Mouse (Mus musculus) inflammation-experienced regulatory T-cells, adult 6 months (primary cell): Measurements from ENCODE around the gene Hpcal1. TPM values are rescaled to one million over a fixed set of nuclear protein-coding genes. Genes with fewer than 3 reads are reported as not detected.

Source experiments
- ATAC-seq: one replicate; pipeline ENCODE4 v1.8.0; 2017
- polyA plus RNA-seq, 3 experiments: library from polyadenylated mRNA; unstranded; fragments of 100-300 nt; shearing (Covaris generic); gene quantifications; one replicate each; pipeline ENCODE4 v1.2.1; 2017

Gene Hpcal1
- 100 to 1,000 TPM in 1 of 3 experiments, 10 to 100 TPM in 2; 55.6 to 103 (median 69.5) TPM for polyA plus RNA-seq

DNA sequence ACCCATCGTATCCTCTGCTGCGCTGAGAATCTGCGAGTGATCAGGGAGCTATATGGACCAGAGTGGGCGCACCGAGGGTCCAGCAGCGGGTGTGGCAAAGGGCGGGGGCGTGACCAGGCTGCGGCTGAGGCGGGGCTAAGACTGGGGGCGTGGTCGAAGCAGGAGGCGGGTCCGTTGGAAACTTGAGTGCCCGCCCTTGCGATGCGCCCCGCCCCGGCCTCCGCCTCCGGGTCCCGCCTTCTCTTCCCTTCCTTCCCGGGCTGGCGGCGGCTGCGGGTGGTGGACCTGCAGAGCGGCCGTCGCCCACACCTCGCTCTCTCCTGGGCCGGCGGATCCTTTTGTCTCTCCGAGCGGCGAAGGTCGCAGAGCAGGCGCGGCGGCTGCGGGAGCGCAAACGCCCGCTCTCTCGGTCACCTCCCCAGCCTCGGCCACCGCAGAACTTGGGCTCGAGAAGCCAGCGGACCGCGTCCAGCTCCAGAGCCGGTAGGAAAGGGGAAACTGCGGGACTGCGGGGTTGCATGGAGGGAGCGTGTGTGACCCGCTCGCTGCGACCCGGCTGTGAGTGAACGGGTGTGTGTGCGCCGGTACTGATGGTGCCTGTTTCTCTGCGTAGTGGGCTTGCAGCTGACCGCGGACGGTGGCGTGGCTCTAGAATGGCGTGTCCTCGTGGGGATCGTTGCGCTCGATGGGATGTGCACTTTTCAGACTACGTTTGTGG, at the start of gene Hpcal1:
TSS of gene Hpcal1 (plus strand) at position 293 of the 718 bp plus-strand sequence.
- peak; percentile 73 for ATAC-seq

DNA sequence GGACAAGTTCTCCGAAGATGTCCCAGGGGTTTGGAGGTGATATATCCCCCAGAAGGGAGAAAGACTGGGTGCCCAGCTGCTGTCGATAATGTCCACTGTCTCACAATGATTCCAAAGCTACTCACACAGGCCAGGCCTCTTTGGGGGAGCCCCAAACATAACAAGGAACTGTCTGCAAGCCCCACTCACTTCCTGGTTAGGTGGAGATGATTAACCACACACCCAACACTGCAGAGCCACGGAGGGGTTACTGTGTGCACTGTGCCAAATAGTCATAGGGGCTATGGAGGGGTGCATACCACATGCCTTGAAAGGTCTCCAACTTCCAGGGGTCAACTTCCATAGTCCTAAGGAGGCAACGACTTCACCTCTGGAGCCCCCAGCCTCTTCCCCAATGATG, 49.4 kb upstream of the Hpcal1 start:
- no peak for ATAC-seq

DNA sequence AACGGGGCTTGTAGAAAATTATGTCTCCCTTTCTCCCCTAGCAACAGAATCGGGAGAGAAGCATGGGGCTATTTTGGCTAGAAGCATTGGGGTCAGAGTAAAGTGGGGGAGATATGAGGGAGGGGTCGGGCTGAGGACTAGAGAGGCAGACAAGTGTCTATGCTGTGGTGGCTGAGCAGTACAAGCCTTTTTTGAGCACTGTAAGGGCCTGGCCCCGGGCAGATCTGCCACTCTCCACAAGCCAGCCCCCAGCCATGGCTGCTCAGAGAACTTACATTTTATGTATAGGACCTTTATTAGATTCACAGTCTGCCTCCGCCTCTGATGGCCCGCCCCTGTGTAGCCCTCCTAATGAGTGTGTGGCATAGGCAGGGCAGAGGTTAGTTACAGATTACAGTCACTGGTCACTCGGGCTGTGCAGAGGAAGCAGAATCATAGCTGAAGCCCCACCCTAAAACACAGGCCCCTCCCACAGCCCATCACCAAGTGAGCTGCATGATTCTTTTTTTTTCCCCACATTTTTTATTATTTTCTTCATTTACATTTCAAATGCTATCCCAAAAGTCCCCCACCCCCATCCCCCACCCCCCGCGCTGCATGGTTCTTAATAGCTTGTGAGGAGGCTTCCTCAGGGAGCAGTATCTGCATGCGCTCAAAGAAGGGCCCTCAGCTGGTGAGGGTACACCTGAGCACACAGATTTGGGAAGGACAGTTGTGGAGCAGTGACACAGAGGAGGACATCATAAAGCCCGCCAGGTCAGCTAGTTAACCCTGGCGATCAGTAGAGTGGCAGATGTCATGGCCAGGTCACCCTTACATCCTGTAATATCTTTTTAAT, 46.1 kb upstream of the Hpcal1 start:
- no peak for ATAC-seq

DNA sequence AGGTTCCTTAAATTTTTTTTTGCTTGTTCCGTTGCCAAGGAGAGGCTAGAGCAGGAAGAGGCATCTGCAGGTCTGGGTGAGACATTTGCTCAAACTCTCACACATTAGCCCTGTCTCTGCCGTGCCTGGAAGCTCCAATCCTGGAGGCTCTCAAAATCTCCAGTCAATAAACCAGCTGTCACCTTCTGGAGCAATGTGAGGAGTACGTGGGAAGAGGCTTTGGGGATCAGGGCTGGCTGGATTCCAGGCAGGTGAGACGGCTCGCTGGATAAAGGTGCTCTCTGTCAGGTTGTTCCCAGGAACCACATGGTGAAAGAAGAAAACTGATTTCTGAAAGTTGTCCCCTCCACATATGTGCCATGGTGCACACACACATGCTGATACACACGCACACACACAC, 44.2 kb upstream of the Hpcal1 start:
- no peak for ATAC-seq

DNA sequence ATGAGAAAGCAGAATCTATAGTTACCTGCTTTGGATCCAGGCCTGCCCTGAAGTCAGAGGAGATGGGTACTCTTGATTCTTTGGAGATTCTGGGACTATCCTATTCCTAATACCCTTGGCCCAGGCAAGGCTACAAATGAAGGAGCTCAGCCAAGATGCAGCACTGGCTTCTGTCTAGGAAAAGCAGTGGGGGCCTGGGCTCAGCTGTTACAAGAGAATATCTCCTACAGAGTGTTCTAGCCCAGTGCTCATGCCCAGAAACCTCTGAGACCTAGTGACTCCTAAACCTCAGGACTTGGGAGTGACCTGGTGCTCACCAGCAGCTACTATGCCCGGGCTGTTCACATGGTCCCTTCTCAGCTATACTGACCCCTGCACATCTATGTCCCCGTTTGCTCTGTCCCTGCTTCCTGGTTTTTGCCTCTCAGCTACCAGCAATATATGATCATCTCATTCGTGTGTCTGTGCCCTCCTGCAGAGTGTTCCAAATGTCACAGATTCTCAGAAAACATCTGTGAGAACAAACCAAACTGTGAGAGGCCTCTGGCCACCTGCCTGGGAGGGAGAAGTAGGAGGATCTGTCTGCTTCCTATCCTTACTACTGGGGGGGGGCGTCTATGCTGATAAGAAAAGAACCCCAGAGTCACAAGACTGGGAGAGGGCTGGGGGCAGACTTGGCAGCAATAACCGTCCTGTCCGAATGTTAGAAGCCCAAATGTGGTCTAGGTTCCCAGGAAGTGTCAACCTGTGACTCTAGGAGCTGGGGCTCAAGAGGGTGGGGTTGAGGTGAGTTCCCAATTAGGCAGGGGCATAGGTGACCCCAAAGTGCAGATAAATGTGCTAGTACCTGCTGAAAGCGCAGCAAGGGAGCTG, 39.2 kb upstream of the Hpcal1 start:
- no peak for ATAC-seq

DNA sequence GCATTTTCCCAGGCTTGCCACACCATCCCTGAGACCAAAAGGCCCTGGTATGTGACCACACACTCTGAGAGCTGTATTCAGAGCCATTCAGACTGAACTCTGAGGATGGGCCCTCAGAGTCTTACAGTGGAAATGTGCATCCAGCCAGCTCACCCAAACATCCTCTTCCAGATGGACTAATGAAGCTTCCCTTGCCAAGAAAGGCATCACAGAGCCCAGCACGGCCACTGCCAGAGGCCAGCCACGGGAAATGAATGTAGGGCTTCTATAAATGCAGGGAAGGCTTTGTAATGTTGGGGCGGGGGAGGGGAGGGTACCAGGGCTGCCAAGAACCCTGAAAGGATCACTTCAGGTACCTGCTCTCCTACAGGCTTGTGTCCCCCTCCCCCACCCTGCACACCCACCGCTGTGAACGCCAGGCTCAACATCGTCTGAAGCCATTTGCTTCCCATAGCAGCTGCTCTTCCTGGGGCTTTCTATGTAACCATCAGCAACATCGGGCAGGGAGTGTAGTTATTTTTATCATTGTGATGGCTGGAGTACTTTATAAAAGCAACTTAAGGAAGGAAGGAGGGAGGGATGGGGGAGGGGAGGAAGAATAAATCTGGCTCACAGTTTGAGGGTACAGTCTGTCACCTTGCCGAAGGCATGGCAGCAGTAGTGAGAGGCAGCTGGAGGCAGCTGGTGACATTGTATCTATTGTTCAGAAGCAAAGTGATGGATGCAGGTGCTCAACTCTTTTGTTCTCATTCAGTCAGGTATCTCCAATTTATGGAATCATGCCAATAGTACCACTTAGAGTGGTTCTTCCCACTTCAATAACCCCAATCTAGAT, 38.2 kb upstream of the Hpcal1 start:
- no peak for ATAC-seq

DNA sequence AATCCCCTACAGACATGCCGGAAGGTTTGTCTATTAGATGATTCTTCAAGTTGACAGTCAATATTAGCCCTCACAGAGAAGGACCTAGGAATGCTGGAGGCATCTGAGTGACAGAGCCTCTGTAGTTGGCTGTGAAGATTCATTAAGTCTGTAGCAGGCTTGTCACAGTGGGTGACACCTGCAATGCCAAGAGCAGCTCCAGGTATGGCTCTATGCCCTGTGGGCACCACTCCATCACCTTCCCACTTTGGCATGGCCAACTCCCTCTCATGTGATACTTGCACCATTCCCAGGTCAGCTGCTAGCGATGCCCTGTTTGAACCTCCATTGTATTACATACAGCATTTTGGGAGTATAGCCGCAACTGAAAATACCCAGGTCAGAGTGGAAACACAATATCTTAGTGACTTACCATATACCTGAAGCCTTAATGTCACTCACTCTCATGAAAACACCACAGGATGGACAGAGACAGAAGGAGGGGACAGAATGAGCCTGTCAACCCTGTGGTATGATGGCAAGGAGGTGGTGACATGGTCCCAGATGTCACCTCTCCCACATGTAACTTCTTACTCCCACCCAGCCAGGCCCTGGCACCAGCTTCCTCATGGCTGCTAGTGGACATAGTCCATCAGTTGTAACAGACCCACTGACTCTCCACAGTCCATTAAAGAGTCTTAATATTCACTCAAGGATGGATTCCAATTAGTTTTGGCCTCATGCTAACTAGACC, 37.4 kb upstream of the Hpcal1 start:
- ATAC-seq, result no peak

DNA sequence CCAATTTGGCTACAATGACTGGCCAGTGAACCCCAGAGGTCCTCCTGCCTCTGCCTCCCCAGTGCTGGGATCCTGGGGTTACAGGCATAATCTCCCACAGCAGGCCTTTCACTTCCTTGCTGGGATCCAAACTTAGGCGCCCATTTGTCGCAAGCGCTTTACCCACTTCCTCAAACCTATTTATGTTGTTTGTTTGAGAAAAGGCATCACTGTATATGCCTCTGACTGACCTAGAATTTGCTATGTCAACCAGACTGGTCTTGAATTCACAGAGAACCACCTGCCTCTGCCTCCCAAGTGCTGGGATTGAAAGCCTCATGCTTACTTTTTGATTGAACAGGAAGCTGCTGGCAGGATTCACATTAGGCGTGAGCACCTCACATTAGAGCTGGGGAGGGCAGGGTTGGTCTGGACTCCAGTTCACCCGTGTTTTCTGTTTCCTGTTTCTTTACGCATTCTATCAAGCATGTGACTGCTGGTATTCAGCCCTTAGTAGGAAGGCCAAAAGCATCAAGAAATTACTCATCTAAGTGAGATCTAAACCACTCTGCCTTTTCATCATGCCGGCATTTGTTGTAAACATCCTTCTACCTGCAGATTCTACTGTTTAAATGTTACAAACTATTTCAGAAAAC, 33.0 kb upstream of the Hpcal1 start:
- ATAC-seq, result no peak

DNA sequence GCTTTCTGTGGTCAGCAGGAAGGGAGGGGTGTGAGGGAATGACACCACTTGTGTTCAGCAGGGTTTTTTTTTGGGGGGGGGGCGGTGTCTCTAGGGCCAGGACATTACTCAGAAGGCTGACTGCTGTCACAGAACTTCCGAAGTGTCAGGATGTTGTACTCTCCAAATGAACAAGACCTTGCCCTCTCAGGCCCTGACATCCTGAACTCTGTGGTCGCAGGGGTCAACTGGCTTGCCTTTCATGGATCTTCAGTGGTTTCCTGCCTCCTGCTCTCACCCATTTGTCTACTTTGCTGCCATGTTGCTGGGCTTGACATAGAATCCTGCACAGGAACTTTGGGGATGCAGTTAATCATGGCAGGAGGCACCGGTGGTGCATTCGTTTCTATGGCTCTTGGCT, 32.1 kb upstream of the Hpcal1 start:
- ATAC-seq, result no peak

DNA sequence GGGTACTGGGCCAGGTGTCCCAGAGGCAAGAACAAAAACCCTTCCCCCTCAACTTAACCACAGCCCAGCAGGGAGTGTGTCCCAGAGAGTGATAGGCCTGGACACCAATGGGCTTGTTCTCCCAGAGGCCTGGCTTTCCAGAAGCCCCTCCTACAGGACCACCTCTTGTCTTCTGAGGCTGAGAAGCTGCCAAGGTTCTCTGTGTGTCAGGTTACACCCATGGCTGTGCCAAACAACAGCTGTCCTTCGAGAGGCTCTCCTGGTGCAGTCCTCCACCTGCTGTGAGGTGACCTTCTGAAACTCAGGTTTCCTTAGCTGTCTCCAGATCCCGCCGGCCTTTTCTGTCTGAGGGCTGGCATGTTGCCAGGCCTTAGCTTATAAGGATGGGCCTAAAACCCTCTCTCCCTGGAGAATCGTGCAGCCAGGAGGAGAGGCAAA, 29.2 kb upstream of the Hpcal1 start:
- ATAC-seq, result no peak

DNA sequence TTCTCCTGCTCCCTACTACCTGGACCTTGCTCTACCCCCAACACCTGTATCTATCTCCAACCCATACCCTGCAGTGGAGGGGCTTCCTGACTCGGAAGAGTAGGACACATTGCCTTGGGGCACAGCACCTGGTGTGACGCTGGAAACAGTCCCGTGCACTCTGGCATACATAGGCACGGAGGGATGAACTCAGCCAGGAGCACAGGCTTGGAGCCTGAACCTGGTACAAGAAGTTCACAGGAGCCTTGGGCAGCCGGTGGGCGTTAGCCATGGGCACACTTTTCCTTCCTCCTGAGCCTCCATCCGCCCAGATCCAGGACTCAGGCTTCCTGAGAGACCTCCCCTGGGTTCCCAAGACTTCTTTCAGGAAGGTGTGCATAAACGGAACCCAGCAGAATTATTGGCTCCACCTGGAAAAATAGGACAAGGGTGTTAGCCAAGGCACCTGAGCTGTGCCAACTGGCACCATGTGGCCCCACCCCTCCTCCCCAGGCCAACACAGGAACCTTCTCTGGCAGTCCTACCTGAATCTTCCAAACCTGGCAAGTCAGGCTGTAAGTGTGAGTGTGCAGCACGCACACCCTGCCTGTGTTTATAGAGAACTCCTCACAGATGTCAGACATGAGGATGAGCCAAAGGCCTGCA, 26.5 kb upstream of the Hpcal1 start:
- no peak for ATAC-seq

DNA sequence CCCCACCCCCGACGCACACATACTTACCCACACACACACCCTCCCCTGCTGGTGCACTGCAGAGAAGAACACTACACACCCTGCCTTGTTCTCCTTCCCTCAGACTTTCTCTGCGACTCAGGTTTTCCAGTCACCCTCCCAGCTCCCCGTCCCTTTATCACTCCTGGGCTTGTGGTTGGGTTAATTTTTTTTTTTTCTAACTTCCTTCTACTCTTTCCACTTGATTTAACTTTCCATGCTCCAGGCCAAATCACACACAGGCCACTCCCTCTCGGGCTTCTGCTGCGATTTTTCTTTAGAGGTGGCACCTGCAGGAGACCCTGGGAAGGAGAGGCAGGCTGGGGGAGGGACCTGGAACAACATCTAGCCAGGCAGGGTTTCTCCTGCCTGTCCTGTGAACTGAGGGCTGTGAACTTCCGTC, 24.7 kb upstream of the Hpcal1 start:
- ATAC-seq, result no peak

DNA sequence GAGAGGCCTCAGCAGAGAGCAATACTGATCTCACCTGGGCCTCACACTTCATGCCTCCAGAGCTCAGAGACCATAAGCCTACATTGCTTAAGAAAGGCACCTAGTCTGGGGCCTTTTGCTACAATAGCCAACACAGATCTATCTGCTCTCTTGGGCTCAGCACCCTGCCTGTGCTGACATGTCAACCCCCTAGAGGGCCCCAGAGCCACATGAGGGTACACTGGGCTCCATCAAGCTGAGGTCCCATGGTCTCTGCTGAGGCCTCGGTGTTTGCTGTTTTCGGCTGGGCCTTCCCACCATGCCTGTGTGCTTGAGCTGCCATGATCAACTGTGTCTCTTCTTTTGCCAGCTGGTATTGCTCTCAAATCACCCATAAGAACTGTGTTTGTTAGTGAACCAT, 24.0 kb upstream of the Hpcal1 start:
- ATAC-seq, result peak; percentile 71

DNA sequence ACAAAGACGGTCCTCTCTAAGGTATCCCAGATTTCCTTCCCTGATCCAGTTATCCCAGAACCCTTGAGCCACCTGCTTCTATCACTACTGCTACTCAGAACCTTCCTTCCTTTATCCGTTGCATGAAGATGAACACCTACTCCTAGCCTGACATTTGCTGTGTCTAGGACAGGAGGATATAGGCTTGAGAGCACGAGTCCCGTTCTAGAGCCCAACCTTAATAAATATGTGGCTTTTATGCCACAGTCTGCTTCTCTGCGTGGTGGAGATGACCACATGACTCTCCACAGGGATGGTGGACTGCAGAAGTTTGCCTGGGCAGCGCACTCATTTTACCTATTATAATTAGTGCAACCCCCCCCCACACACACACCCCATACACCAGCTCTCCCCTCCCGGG, 16.9 kb upstream of the Hpcal1 start:
- no peak for ATAC-seq

DNA sequence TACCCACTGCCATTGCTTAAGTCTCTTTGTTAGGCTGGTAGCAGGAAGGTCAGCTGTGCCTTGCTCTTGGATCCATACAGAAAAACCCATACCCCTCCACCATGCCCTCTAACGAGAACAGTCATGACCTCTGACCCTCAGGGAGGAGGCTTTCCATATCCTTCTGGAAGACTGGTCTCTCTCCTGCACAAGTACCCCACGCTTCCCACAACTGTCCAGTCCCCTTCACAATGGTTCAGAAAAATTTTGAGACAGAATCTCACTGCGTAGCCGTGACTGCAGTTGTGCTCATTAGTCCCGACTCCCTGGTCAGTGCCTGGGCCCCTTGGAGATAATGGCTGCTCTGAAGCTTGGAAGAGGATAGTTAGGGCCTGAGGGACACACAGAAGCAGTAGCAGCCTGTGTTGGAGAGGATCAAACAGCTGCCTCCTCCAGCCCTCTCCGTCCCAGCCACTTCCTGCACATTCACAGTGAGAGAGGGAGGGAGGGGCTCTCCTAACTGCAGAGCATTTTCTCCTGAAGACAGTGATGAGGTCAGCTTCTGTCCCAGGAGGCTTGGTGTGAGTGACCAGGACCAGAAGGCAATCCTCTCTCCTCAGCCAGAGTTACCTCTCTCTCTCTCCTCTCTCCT, 16.4 kb upstream of the Hpcal1 start:
- no peak for ATAC-seq

DNA sequence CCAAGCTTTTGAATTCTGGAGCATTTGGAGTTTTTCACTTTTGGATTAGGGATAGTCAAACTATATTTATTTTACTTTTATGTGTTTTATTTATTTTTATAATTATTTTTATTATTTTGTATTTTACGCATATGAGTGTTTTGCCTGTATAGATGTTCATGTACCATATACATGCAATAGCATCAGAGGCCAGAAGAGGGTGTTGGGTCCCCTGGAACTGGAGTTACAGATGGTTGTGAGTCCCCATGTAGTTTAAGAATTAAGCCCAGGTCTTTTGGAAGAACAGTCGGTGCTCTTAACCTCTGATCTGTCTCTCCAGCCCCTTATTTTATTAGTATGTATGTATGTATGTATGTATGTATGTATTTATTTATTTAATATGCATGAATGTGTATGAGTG, 12.9 kb upstream of the Hpcal1 start:
- ATAC-seq, result peak; percentile 50

DNA sequence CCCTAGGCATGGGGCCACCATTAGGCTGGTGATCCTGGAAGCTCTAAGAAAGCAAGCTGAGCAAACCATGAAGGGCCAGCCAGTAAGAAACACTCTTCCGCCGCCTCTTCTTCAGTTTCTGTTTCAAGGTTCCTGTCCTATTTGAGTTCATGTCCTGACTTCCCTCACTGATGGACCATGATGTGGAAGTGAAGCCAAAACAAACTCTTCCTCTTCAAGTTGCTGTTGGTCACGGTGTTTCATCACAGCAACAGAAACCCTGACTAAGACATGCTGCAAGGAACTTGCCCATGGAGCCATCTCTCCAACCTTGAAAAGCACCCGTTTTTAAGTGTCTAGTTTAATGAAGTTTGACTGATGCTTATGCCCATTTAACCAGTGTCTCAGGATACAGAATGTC, 11.1 kb upstream of the Hpcal1 start:
- ATAC-seq, result no peak

DNA sequence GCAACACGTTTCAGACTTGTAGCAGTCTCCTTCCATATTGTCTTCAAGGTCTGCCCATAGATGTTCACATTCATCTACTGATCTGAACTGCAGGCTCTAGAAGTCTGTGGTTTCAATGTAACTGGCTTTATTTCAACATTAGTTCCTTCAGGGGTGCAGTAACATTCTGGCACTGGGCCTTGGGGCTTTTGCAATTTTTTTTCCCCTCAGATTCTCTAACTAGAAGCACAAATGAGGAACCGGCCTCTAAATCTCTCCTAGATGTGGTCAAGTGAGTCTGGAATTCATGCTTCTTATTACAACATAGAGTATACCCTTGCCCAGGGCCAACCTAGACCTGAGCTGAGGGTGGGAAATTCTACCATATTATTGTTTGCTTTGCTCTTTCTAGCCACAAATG, 8.5 kb upstream of the Hpcal1 start:
- ATAC-seq, result no peak

DNA sequence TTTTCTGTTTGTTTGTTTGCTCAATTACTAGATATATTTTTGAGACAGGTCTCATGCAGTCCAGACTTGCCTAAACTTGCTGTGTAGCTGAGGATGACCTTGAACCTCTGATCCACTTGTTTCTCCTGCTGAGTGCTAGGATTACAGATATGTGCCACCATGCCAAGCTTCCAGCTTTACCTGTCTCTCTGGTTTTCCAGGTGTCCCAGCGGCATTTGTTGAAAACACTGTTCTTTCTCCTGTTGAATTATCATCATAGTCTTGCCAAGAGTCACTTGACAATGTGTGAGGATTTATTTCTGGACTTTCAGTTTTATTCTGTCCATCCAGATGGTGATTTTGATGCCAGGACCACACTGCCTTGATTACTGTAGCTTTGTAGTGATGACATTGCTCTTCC, 6.3 kb upstream of the Hpcal1 start:
- no peak for ATAC-seq

DNA sequence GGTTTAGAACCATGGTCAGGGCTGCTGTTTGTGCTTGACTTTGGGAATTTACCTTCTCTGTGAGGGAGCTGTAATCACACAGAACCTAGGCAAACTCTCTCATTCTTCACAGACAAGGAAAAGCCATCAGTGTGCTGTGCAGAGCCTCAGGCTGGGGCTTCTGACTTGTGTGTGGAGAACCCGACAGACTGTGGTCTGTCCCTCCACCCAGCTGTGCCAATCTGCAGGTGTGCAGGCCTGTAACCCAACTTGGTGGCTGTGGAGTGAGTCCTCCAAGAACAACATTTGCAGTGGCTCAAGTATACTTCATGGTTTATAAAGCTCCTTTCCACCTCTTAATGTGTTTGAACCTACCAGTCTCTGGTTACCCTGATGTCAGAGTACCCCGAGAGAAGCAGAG, 4.5 kb upstream of the Hpcal1 start:
- ATAC-seq, result no peak
